Mouse (Mus musculus) heart, adult 2 months (tissue): Measurements from ENCODE around the gene Hs3st1.

Experiments used
- CTCF ChIP-seq: fragments of 200-600 bp; IDR thresholded peaks from 2 replicates; pipeline ENCODE4 v1.8.1; 2022; ENCODE audit warnings: antibody characterized with exemption, mild to moderate bottlenecking, moderate library complexity
- POLR2A ChIP-seq: fragments of 200-500 bp; IDR thresholded peaks from 2 replicates; pipeline ENCODE4 v1.6.1; 2011; ENCODE audit warnings: mild to moderate bottlenecking, low read depth, low read length, control low read depth; ENCODE audit not compliant: insufficient read depth

GRCm38 (mm10) chr5:39594737-39595136, 160.5 kb downstream of the Hs3st1 start:
- no peak for TF ChIP-seq POLR2A
- TF ChIP-seq CTCF = no peak
